Mouse (Mus musculus) CH12F3 (cell line): ENCODE measurements around the gene Shf.

Experiments used
- in situ Hi-C: fragments of 300-500 bp; cut with MboI; formaldehyde crosslinking; loops from 2 replicates; pipeline ENCODE4 v1.14.3; 2020; ENCODE audit warnings: low sequenced_read_pairs

The Shf gene

DNA sequence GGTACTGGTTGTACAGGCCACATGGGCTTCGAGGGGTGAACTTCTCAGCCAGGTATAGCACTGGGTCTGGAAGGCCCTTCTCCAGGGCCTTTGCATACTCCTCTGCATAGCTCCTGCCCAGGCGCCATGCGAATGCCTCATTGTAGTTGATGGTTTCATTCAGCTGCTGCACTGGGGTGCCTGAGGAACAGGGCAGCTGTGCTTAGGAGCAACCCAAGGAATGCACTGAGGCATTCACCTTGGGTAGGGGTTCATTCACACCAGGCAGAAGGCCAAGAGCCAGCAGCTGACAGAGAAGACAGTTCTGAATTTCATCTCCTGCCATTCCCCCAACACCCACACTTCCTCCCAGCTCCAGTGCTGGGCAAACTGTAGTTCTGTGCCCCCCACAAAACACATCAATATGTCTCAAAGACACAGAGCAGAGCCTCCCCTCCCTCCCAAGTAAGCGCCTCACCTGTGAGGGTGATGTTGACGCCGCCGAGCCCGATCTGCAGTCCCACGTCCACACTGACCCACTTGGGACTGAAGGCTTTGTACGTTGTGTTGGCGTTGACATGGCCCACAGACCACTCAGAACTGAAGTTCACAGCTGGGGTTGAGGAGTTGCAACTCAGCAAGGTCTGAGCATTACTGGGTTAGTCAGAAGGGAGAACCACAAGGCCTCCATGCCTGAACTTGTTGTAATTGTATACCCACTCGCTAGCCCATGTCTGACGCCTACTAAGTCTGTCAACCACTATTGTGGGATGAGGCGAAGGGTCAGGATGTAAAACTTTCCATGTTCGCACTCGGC, 63.7 kb downstream of the Shf start:
- in situ Hi-C loops = no loop called here

DNA sequence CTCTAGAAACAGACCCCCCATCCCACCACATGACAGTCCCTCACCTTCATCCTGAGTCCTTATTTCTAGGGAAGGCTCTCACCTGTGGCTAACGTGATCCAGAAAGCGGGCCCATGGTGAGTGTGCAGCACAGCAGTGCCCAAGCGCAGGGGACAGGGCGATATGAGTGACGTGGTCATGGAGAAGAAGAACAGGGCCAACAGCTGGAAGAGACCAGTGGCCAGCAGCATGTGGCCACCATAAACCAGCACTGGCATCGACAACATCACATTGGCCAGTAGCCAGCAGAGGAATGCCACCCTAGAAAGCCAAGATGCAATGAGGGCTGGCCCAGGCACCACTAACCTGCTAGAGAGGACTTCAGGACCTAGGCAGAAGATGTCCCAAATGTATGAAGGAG, 64.4 kb downstream of the Shf start:
- in situ Hi-C loops = no loop called here

DNA sequence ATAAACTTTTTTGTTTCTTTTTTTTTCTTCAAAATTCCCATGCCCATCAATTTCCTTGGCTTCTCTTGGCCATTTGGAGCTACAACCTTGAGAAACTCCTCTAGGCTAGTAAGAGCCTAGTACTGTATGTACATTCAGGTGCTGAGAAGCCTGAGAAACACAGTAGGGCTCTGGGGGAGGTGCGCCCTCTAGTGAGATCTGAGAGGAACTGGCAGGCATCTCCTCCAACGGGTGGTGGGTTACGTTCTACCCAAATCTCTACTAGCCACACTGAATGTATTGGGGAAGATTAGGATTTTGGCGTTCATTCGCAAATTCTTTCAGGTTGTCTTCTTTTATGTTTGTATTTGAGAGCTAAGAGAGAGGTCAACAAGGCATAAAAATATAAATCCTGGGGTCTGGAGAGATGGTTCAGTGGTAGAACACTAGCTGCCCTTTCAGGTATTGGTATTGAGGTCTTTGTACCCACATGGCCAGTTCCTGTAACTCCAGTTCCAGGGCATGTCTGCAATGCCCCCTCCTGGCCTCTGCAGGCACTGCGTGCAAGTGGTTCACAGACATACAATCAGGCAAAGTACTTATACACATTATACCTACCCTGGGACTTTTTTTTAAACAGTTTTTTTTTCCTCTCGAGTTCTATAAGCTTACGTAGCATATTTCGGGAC, 66.3 kb downstream of the Shf start:
- in situ Hi-C loops = no loop called here

DNA sequence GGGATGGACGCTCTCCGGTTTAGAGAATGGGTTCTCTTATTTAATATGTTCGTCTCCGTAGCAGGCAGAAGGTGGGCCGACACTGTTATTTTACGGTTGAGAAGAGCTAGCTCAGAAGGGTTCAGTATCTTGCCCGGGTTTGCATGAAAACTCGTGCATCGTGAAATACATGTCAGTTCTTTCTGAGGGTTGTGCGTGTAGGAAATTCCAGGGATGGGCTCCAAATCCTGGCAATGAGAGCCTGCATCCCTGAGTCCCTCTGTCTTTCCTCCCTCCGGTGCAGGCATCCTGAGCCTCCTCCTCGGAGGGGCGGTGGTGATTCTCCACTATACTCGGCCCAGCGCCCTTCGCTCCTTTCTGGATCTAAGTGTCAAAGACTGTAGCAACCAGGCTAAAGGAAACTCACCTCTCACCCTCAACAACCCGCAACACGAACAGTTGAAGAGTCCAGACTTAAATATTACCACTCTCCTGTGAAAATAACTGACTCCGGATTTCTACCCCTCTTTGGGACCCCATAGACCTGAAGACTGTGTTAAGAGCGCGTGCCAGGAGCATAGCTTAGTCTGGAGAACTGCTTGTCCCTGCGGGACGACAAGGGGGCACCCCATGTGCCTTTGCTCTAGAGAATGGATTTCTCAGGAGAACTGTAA, 66.9 kb downstream of the Shf start:
- in situ Hi-C loops = no loop called here

DNA sequence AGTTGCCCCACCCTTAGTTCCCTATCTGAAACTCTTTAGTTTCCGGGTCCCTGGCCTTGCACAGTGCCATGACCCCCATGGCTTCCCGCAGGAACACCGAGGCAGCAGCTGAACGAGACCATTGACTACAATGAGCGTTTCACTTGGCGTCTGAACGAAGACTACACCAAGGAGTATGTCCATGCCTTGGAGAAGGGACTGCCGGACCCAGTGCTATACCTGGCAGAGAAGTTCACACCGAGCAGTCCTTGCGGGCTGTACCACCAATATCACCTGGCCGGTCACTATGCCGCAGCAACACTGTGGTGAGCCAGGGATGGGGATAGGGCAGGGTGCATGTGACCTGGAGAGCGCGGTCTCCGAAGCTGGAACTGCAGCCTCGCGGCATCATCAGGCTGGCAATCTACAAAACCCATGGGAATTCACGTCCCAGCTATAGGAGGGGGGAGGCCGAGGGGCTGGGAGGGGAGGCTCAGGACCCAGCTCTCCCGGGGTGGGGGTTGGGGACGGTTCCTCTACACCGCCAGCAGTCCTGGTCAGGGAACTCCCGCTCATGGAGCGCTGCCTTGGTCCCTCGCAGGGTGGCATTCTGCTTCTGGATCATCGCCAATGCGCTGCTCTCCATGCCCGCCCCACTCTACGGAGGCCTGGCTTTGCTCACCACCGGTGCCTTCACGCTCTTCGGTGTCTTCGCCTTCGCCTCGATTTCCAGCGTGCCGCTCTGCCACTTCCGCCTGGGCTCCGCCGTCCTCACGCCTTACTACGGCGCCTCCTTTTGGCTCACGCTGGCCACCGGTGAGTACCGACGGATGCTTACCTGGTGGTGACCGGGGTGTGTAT, 67.7 kb downstream of the Shf start:
- in situ Hi-C loops = no loop called here

DNA sequence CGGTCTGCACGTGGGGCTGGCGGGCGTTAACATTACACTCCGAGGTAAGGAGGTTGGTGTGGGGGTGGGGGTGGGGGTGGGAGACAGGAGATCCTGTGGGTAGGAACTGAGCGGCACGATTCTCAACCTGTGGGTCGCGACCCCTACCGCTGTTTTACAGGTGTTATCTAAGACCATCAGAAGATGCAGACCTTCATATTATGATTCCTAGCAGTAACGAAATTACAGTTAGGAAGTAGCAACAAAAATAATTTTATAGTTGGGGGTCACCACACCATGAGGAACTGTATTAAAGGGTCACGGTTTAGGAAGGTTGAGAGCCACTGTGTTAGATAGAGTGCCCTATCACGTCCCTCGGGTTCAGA, 68.3 kb downstream of the Shf start:
- in situ Hi-C loops = no loop called here

DNA sequence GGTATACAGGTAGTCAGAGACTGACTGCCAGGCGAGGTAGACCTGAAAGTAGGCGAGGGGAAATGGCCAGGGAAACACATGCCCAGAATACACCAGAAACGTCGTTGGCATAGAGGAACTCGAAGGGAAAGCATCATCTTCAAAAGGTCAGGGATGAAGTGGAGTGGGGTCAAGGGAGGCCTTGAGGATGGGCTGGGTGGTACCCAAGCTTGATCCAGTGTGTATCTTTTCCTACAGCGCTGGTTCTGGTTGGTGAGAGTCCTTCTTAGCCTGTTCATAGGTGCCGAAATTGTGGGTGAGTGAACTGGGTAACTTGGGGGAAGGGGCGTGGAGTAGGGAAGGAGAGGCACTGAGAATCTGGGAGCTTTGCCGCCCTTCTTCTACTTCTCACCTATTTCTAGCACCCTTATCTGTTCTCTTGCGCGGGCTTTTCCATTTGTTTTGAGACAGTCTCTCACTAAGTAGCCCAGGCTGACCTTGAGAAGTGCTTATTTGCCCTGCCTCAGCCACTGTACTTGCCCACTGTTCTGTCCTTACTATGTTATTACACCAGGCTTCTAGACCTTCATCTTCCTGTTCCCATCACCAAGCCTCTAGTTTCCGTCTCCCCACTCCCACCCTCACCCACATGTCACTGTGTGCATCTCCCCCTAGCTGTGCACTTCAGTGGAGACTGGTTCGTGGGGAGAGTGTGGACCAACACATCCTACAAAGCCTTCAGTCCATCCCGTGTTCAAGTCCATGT, 68.9 kb downstream of the Shf start:
- in situ Hi-C loops = no loop called here
